Mouse (Mus musculus) megakaryocyte, embryonic 14.5 days (primary cell): ENCODE measurements around the gene Mthfd1l. TPM values are rescaled to one million over a fixed set of nuclear protein-coding genes. Genes with fewer than 3 reads are reported as not detected.

Experiments used
- H3K27me3 ChIP-seq: replicated peaks from 2 replicates; pipeline ENCODE3; 2012; ENCODE audit warnings: inconsistent platforms
- H3K36me3 ChIP-seq: replicated peaks from 2 replicates; pipeline ENCODE3; 2012; ENCODE audit warnings: low read length, inconsistent platforms, mixed read lengths
- H3K4me1 ChIP-seq: 2 replicates; pipeline ENCODE4 v1.6.1; 2012; ENCODE audit warnings: inconsistent platforms
- H3K4me3 ChIP-seq: replicated peaks from 2 replicates; pipeline ENCODE3; 2012; ENCODE audit warnings: moderate library complexity, mild to moderate bottlenecking, inconsistent platforms
- H3K9me3 ChIP-seq: 2 replicates; pipeline ENCODE4 v1.6.1; 2012; ENCODE audit warnings: inconsistent platforms
- FLI1 ChIP-seq: IDR thresholded peaks from 2 replicates; pipeline ENCODE4 v1.6.1; 2012; ENCODE audit warnings: low read length, inconsistent platforms, mixed read lengths
- GATA1 ChIP-seq: IDR thresholded peaks from 3 replicates; pipeline ENCODE4 v1.6.1; 2012; ENCODE audit warnings: mixed read lengths, low read length, inconsistent platforms, borderline replicate concordance
- polyA plus RNA-seq: library from polyadenylated mRNA; stranded (reverse); fragments of >175 nt; gene quantifications from 2 replicates; pipeline ENCODE4 v1.2.3, GENCODE M21; 2012; ENCODE audit warnings: low replicate concordance; ENCODE audit not compliant: insufficient read depth

The Mthfd1l gene
- polyA plus RNA-seq, 1 experiment, result 11.9 TPM

GRCm38 (mm10) chr10:4092990-4093389 is 120.1 kb downstream of the Mthfd1l start:
- H3K4me3 ChIP-seq, result no peak overlapping the region
- no peaks in the 10 kb centered on the region for H3K9me3 ChIP-seq
- H3K36me3 ChIP-seq, result peaks cover 95% of the 10 kb centered on the region
- H3K27me3 ChIP-seq, result no peaks in the 10 kb centered on the region
- H3K4me1 ChIP-seq, result peaks cover 8% of the 10 kb centered on the region
- TF ChIP-seq GATA1 (no peak), FLI1 (no peak)

GRCm38 (mm10) chr10:4094093-4094817 is 121.3 kb downstream of the Mthfd1l start:
- H3K9me3 ChIP-seq, result no peaks in the 10 kb centered on the region
- H3K4me3 ChIP-seq, result no peak overlapping the region
- peaks cover 93% of the 10 kb centered on the region for H3K36me3 ChIP-seq
- H3K27me3 ChIP-seq, result no peaks in the 10 kb centered on the region
- peaks cover 8% of the 10 kb centered on the region for H3K4me1 ChIP-seq
- TF ChIP-seq GATA1 (no peak), FLI1 (no peak)

GRCm38 (mm10) chr10:4096151-4096550 is 123.2 kb downstream of the Mthfd1l start:
- Histone ChIP-seq H3K4me1 (peaks cover 12% of the 10 kb centered on the region), H3K4me3 (no peak overlapping the region), H3K36me3 (peaks cover 91% of the 10 kb centered on the region), H3K27me3 (no peaks in the 10 kb centered on the region), H3K9me3 (no peaks in the 10 kb centered on the region)
- TF ChIP-seq GATA1 (no peak), FLI1 (no peak)

- H3K27me3 ChIP-seq, result no peaks in the 10 kb centered on the region
- no peak for TF ChIP-seq FLI1
- no peak for TF ChIP-seq GATA1
- H3K4me1 ChIP-seq, result peaks cover 27% of the 10 kb centered on the region
- H3K36me3 ChIP-seq, result peaks cover 90% of the 10 kb centered on the region
- no peaks in the 10 kb centered on the region for H3K9me3 ChIP-seq
- no peak overlapping the region for H3K4me3 ChIP-seq
These were observed 127.1 kb downstream of the Mthfd1l start for GRCm38 (mm10) chr10:4100007-4100406.

- Histone ChIP-seq H3K9me3 (no peaks in the 10 kb centered on the region), H3K4me1 (peaks cover 59% of the 10 kb centered on the region), H3K36me3 (peaks cover 73% of the 10 kb centered on the region), H3K4me3 (no peak overlapping the region), H3K27me3 (no peaks in the 10 kb centered on the region)
- TF ChIP-seq GATA1 (no peak), FLI1 (no peak)
These were observed 133.0 kb downstream of the Mthfd1l start for GRCm38 (mm10) chr10:4105676-4106528.

GRCm38 (mm10) chr10:4107661-4108338 is 134.9 kb downstream of the Mthfd1l start:
- no peak for TF ChIP-seq FLI1
- TF ChIP-seq GATA1, result no peak; the same call in 2 of the 3 replicates
- H3K4me3 ChIP-seq, result peak overlapping the region; percentile 65
- no peaks in the 10 kb centered on the region for H3K9me3 ChIP-seq
- peaks cover 69% of the 10 kb centered on the region for H3K4me1 ChIP-seq
- H3K27me3 ChIP-seq, result no peaks in the 10 kb centered on the region
- peaks cover 73% of the 10 kb centered on the region for H3K36me3 ChIP-seq

GRCm38 (mm10) chr10:4108462-4108861 is 135.5 kb downstream of the Mthfd1l start:
- Histone ChIP-seq H3K9me3 (no peaks in the 10 kb centered on the region), H3K27me3 (no peaks in the 10 kb centered on the region), H3K36me3 (peaks cover 72% of the 10 kb centered on the region), H3K4me1 (peaks cover 70% of the 10 kb centered on the region), H3K4me3 (no peak overlapping the region)
- TF ChIP-seq GATA1, result no peak
- no peak for TF ChIP-seq FLI1

- H3K9me3 ChIP-seq, result no peaks in the 10 kb centered on the region
- TF ChIP-seq FLI1 (no peak), GATA1 (no peak)
- H3K4me1 ChIP-seq, result peaks cover 77% of the 10 kb centered on the region
- H3K4me3 ChIP-seq, result no peak overlapping the region
- H3K27me3 ChIP-seq, result no peaks in the 10 kb centered on the region
- H3K36me3 ChIP-seq, result peaks cover 74% of the 10 kb centered on the region
These were observed 138.3 kb downstream of the Mthfd1l start for GRCm38 (mm10) chr10:4111095-4111794.

GRCm38 (mm10) chr10:4111795-4112139 is 138.8 kb downstream of the Mthfd1l start:
- H3K4me3 ChIP-seq, result no peak overlapping the region
- peaks cover 72% of the 10 kb centered on the region for H3K4me1 ChIP-seq
- TF ChIP-seq GATA1 (no peak), FLI1 (no peak)
- no peaks in the 10 kb centered on the region for H3K27me3 ChIP-seq
- no peaks in the 10 kb centered on the region for H3K9me3 ChIP-seq
- peaks cover 73% of the 10 kb centered on the region for H3K36me3 ChIP-seq
